Mouse (Mus musculus): ENCODE results near the gene Nup205.

DNA sequence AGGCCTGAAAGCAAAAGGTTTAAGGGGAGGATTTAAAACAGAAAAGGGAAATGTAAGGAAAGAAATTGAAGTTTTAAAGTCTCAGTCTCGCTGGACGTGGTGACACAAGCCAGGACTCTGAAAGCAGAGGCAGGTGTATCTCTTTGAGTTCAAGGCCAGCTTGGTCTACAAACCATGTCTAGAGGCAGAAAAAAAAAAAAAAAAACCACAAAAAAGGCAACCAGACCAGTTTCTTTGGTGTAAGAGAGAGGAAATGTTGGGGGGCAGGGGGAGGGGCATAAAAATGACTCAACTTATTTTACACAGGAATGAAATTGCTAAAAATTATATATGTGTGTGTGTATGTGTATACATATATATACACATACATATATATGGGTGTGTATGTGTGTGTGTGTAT, 42.4 kb upstream of the Nup205 start:
- TF ChIP-seq POLR2A (IDR thresholded peaks at IDR 0.05; ENCODE audit: insufficient read length, low read depth) (no peak), USF1 (IDR thresholded peaks at IDR 0.05; ENCODE audit: low read depth) (no peak), E2F4 (IDR thresholded peaks at IDR 0.05; ENCODE audit: insufficient read depth) (no peak), MYOD1 (IDR thresholded peaks at IDR 0.05; ENCODE audit: control insufficient read depth in 1 of 3, insufficient read length in 2 of 3, low read depth in 2 of 3) (no peak), MAX (IDR thresholded peaks at IDR 0.05; ENCODE audit: low read depth) (no peak), REST (IDR thresholded peaks at IDR 0.05; ENCODE audit: insufficient read depth, insufficient read length) (no peak), TCF12 (IDR thresholded peaks at IDR 0.05; ENCODE audit: insufficient read depth, poor library complexity, severe bottlenecking) (no peak), POLR2AphosphoS2 (IDR thresholded peaks at IDR 0.05; ENCODE audit: insufficient read length, low read depth) (no peak), TCF3 (IDR thresholded peaks at IDR 0.05; ENCODE audit: insufficient read length, low read depth) (no peak), MYOG (IDR thresholded peaks at IDR 0.05; ENCODE audit: control insufficient read depth in 1 of 3, insufficient read depth in 1 of 3, insufficient read length in 2 of 3, low read depth in 2 of 3) (no peak), CEBPB (IDR thresholded peaks at IDR 0.05; ENCODE audit: insufficient read depth, poor library complexity, severe bottlenecking) (no peak), SRF (IDR thresholded peaks at IDR 0.05; ENCODE audit: control insufficient read depth, insufficient read length, low read depth) (no peak)
